Mouse (Mus musculus) midbrain, postnatal 0 days (tissue): ENCODE measurements around the gene Grm4. TPM values are rescaled to one million over a fixed set of nuclear protein-coding genes. Genes with fewer than 3 reads are reported as not detected.

Source experiments
- ATAC-seq: fragments of 200-750 bp; cut with Nextera tagmentation; 2 replicates; pipeline ENCODE4 v1.8.0; 2017; ENCODE audit warnings: moderate number of reproducible peaks, mild to moderate bottlenecking, moderate TSS enrichment, moderate library complexity; ENCODE audit not compliant: low FRiP score
- DNase-seq: peaks from one replicate; pipeline ENCODE4 v3.0.0-alpha.2; 2015; ENCODE audit warnings: low spot score
- H3K27ac ChIP-seq: fragments of 300-500 bp; sonication (generic); 2 replicates; pipeline ENCODE4 v1.5.1; 2014; ENCODE audit warnings: low read depth, mild to moderate bottlenecking, low read length, mixed read lengths
- H3K27me3 ChIP-seq: fragments of 300-500 bp; sonication (generic); 2 replicates; pipeline ENCODE4 v1.6.1; 2014; ENCODE audit warnings: low read length, control low read depth, mixed read lengths; ENCODE audit not compliant: insufficient read depth
- H3K36me3 ChIP-seq: fragments of 300-500 bp; sonication (generic); 2 replicates; pipeline ENCODE4 v1.6.1; 2014; ENCODE audit warnings: low read length, control low read depth, mixed read lengths; ENCODE audit not compliant: insufficient read depth
- H3K4me1 ChIP-seq: fragments of 300-500 bp; sonication (generic); 2 replicates; pipeline ENCODE4 v1.6.1; 2014; ENCODE audit warnings: mild to moderate bottlenecking, control low read depth, antibody characterized with exemption, low read length, mixed read lengths; ENCODE audit not compliant: insufficient read depth
- H3K4me2 ChIP-seq: fragments of 300-500 bp; sonication (generic); 2 replicates; pipeline ENCODE4 v1.6.1; 2014; ENCODE audit warnings: low read depth, mild to moderate bottlenecking, low read length, mixed read lengths; ENCODE audit not compliant: poor library complexity, severe bottlenecking
- H3K4me3 ChIP-seq: fragments of 300-500 bp; sonication (generic); 2 replicates; pipeline ENCODE4 v1.5.1; 2014; ENCODE audit warnings: low read depth, mild to moderate bottlenecking, low read length, moderate library complexity
- H3K9ac ChIP-seq: fragments of 300-500 bp; sonication (generic); replicated peaks from 2 replicates; pipeline ENCODE4 v1.6.1; 2014; ENCODE audit warnings: mild to moderate bottlenecking, low read length, moderate library complexity, mixed read lengths; ENCODE audit not compliant: poor library complexity, severe bottlenecking
- H3K9me3 ChIP-seq: fragments of 300-500 bp; sonication (generic); 2 replicates; pipeline ENCODE4 v1.6.1; 2016; ENCODE audit warnings: low read length, control low read depth
- CTCF ChIP-seq: IDR thresholded peaks from 2 replicates; pipeline ENCODE4 v1.5.1; 2016; ENCODE audit warnings: antibody characterized with exemption, mild to moderate bottlenecking
- WGBS: fragments of 180-500 bp; shearing (Covaris S2); extraction: QIAGEN DNeasy Blood & Tissue Kit; methylation state at CpG from one replicate; pipeline ENCODE4 v1.1.7; 2014; 5-methylcytosine and 5-hydroxymethylcytosine counted together
- polyA plus RNA-seq: library from polyadenylated mRNA; unstranded; fragments of >200 nt; fragmentation: Nextera tagmentation; extraction: Ambion mirVana; gene quantifications from 2 replicates; pipeline ENCODE4 v1.2.1, GENCODE M21; 2015
- total RNA-seq: library from RNA; depleted of rRNA; stranded (reverse); fragments of >200 nt; gene quantifications from 2 replicates; pipeline ENCODE4 v1.2.3, GENCODE M21; 2014

The Grm4 gene
- total and polyA plus RNA-seq, 2 experiments from 2014 or later, result 11.1 to 54.0 TPM

GRCm38 (mm10) chr17:27485940-27486339 lies 35.3 kb downstream of the Grm4 start:
- Histone ChIP-seq H3K4me2 (no peak overlapping the region), H3K9me3 (no peaks in the 10 kb centered on the region), H3K4me1 (no peaks in the 10 kb centered on the region), H3K36me3 (no peaks in the 10 kb centered on the region), H3K9ac (no peak overlapping the region), H3K4me3 (no peak overlapping the region), H3K27ac (no peak overlapping the region), H3K27me3 (no peaks in the 10 kb centered on the region)
- WGBS, result 52% methylated on average over 8 of the region's 8 CpGs
- no peak for TF ChIP-seq CTCF
- no peak for ATAC-seq
- DNase-seq, result no peak

- H3K4me1 ChIP-seq, result peaks cover 10% of the 10 kb centered on the region; the same call in 1 of the 2 replicates
- WGBS, result 76% methylated on average over 3 of the region's 3 CpGs
- H3K27ac ChIP-seq, result no peak overlapping the region
- H3K4me3 ChIP-seq, result no peak overlapping the region
- no peak for TF ChIP-seq CTCF
- no peak for ATAC-seq
- H3K4me2 ChIP-seq, result no peak overlapping the region
- no peaks in the 10 kb centered on the region for H3K27me3 ChIP-seq
- H3K9me3 ChIP-seq, result no peaks in the 10 kb centered on the region
- no peak for DNase-seq
- H3K9ac ChIP-seq, result no peak overlapping the region
- no peaks in the 10 kb centered on the region for H3K36me3 ChIP-seq
These were observed 37.6 kb downstream of the Grm4 start for GRCm38 (mm10) chr17:27483571-27483970.

- WGBS, result 32% methylated on average over 29 of the region's 29 CpGs
- no peaks in the 10 kb centered on the region for H3K27me3 ChIP-seq
- 0 out of 2 replicates have a peak overlapping the region, but pooled peaks have one; percentile 20 for H3K9ac ChIP-seq
These were observed 40.8 kb downstream of the Grm4 start for GRCm38 (mm10) chr17:27480143-27481103.

GRCm38 (mm10) chr17:27475650-27476049 lies 45.6 kb downstream of the Grm4 start:
- Histone ChIP-seq H3K9ac (no peak overlapping the region), H3K36me3 (no peaks in the 10 kb centered on the region), H3K9me3 (no peaks in the 10 kb centered on the region), H3K27ac (no peak overlapping the region), H3K27me3 (no peaks in the 10 kb centered on the region), H3K4me3 (no peak overlapping the region), H3K4me1 (peaks cover 8% of the 10 kb centered on the region; the same call in 1 of the 2 replicates), H3K4me2 (no peak overlapping the region)
- DNase-seq (no peak), ATAC-seq (no peak)
- WGBS, result 92% methylated on average over 11 of the region's 11 CpGs
- TF ChIP-seq CTCF, result no peak

More at GRCm38 (mm10) chr17:27480143-27481103, 40.8 kb downstream of the Grm4 start:
- DNase-seq, result peak; percentile 31
- H3K4me1 ChIP-seq, result peaks cover 10% of the 10 kb centered on the region; the same call in 1 of the 2 replicates
- no peak overlapping the region for H3K4me2 ChIP-seq
- no peak for TF ChIP-seq CTCF
- peak overlapping the region; percentile 40 for H3K27ac ChIP-seq
- H3K9me3 ChIP-seq, result no peaks in the 10 kb centered on the region
- H3K36me3 ChIP-seq, result no peaks in the 10 kb centered on the region
- H3K4me3 ChIP-seq, result no peak overlapping the region
- ATAC-seq, result peak; percentile 57; the same call in 1 of the 2 replicates

- Histone ChIP-seq H3K27me3 (no peaks in the 10 kb centered on the region), H3K4me2 (no peak overlapping the region), H3K4me1 (0 out of 2 replicates have a peak, but pooled peaks cover 3% of the 10 kb centered on the region), H3K27ac (peak overlapping the region; percentile 59; the same call in 1 of the 2 replicates), H3K36me3 (no peaks in the 10 kb centered on the region), H3K9me3 (no peaks in the 10 kb centered on the region), H3K9ac (no peak overlapping the region; the same call in 1 of the 2 replicates), H3K4me3 (no peak overlapping the region)
- no peak for DNase-seq
- no peak for TF ChIP-seq CTCF
- 29% methylated on average over 6 of the region's 6 CpGs for WGBS
- no peak for ATAC-seq
These were observed 54.6 kb downstream of the Grm4 start for GRCm38 (mm10) chr17:27466620-27467019.

- TF ChIP-seq CTCF, result no peak
- 52% methylated on average over 8 of the region's 8 CpGs for WGBS
- DNase-seq (peak; percentile 40), ATAC-seq (no peak)
- Histone ChIP-seq H3K4me1 (0 out of 2 replicates have a peak, but pooled peaks cover 3% of the 10 kb centered on the region), H3K27me3 (no peaks in the 10 kb centered on the region), H3K4me3 (no peak overlapping the region), H3K27ac (peak overlapping the region; percentile 59; the same call in 1 of the 2 replicates), H3K4me2 (no peak overlapping the region), H3K36me3 (no peaks in the 10 kb centered on the region), H3K9me3 (no peaks in the 10 kb centered on the region), H3K9ac (no peak overlapping the region; the same call in 1 of the 2 replicates)
These were observed 55.3 kb downstream of the Grm4 start for GRCm38 (mm10) chr17:27465924-27466323.
